Mouse (Mus musculus) cortical plate, adult 2 months (tissue): ENCODE data around the gene Rps6ka1. TPM values are rescaled to one million over a fixed set of nuclear protein-coding genes. Genes with fewer than 3 reads are reported as not detected.

Experiments
- H3K27ac ChIP-seq: fragments of 200-500 bp; 2 replicates; pipeline ENCODE4 v1.5.1; 2012; ENCODE audit warnings: low read length, control low read depth, inconsistent platforms; ENCODE audit not compliant: insufficient read depth
- H3K4me1 ChIP-seq: fragments of 200-500 bp; 2 replicates; pipeline ENCODE4 v1.6.1; 2011; ENCODE audit warnings: low read length; ENCODE audit not compliant: control insufficient read depth, insufficient read depth
- H3K4me3 ChIP-seq: fragments of 200-500 bp; 2 replicates; pipeline ENCODE4 v1.5.1; 2011; ENCODE audit warnings: mild to moderate bottlenecking, low read length, control low read depth; ENCODE audit not compliant: insufficient read depth
- CTCF ChIP-seq: fragments of 200-500 bp; IDR thresholded peaks from 2 replicates; pipeline ENCODE4 v1.5.1; 2011; ENCODE audit warnings: mild to moderate bottlenecking, control low read depth, low read length; ENCODE audit not compliant: insufficient read depth; ENCODE audit errors: extremely low read depth
- POLR2A ChIP-seq: fragments of 200-500 bp; IDR thresholded peaks from 2 replicates; pipeline ENCODE4 v1.6.1; 2011; ENCODE audit warnings: mild to moderate bottlenecking, low read length, control low read depth; ENCODE audit not compliant: insufficient read depth; ENCODE audit errors: extremely low read depth
- polyA plus RNA-seq: library from polyadenylated mRNA; depleted of rRNA; stranded (reverse); fragments of >200 nt; gene quantifications from 2 replicates; pipeline ENCODE4 v1.2.3, GENCODE M21; 2012

Gene Rps6ka1
- polyA plus RNA-seq, 1 experiment: 13.2 TPM

- TF ChIP-seq CTCF: no peak
- H3K4me3 ChIP-seq: no peak overlapping the region
- no peaks in the 10 kb centered on the region for H3K4me1 ChIP-seq
- H3K27ac ChIP-seq: no peak overlapping the region
Observed at GRCm38 (mm10) chr4:133899241-133899800, 11.7 kb upstream of the Rps6ka1 start.

- no peak overlapping the region for H3K27ac ChIP-seq
- no peak overlapping the region for H3K4me3 ChIP-seq
- TF ChIP-seq POLR2A (no peak), CTCF (no peak)
Observed at GRCm38 (mm10) chr4:133898151-133898550, 10.6 kb upstream of the Rps6ka1 start.

GRCm38 (mm10) chr4:133897431-133897891 lies 9.9 kb upstream of the Rps6ka1 start:
- Histone ChIP-seq H3K4me3 (no peak overlapping the region), H3K4me1 (no peaks in the 10 kb centered on the region), H3K27ac (no peak overlapping the region)
- TF ChIP-seq POLR2A: no peak
- TF ChIP-seq CTCF: no peak

More at GRCm38 (mm10) chr4:133898151-133898550, 10.6 kb upstream of the Rps6ka1 start:
- H3K4me1 ChIP-seq: no peaks in the 10 kb centered on the region

GRCm38 (mm10) chr4:133896984-133897383 lies 9.4 kb upstream of the Rps6ka1 start:
- no peak overlapping the region for H3K27ac ChIP-seq

GRCm38 (mm10) chr4:133896002-133896401 lies 8.4 kb upstream of the Rps6ka1 start:
- TF ChIP-seq POLR2A: no peak
- TF ChIP-seq CTCF: no peak
- Histone ChIP-seq H3K4me3 (no peak overlapping the region), H3K27ac (no peak overlapping the region), H3K4me1 (no peaks in the 10 kb centered on the region)

More at GRCm38 (mm10) chr4:133896984-133897383, 9.4 kb upstream of the Rps6ka1 start:
- Histone ChIP-seq H3K4me3 (no peak overlapping the region), H3K4me1 (no peaks in the 10 kb centered on the region)
- TF ChIP-seq CTCF: no peak

- H3K4me1 ChIP-seq: no peaks in the 10 kb centered on the region
- TF ChIP-seq CTCF: no peak
- TF ChIP-seq POLR2A: no peak
- H3K4me3 ChIP-seq: peak overlapping the region; percentile 64
- no peak overlapping the region for H3K27ac ChIP-seq
Observed at GRCm38 (mm10) chr4:133887249-133887648, 348 bp downstream of the Rps6ka1 start.

- H3K27ac ChIP-seq: no peak overlapping the region
- H3K4me1 ChIP-seq: no peaks in the 10 kb centered on the region
- TF ChIP-seq POLR2A: no peak
- TF ChIP-seq CTCF: no peak
- peak overlapping the region; percentile 64; the same call in 1 of the 2 replicates for H3K4me3 ChIP-seq
Observed at GRCm38 (mm10) chr4:133885991-133886501, 1.6 kb downstream of the Rps6ka1 start.

GRCm38 (mm10) chr4:133885331-133885730 lies 2.3 kb downstream of the Rps6ka1 start:
- H3K4me3 ChIP-seq: no peak overlapping the region
- no peaks in the 10 kb centered on the region for H3K4me1 ChIP-seq
- TF ChIP-seq POLR2A (no peak), CTCF (no peak)
- H3K27ac ChIP-seq: no peak overlapping the region

GRCm38 (mm10) chr4:133884888-133885287 lies 2.7 kb downstream of the Rps6ka1 start:
- TF ChIP-seq POLR2A (no peak), CTCF (no peak)

GRCm38 (mm10) chr4:133884127-133884753 lies 3.4 kb downstream of the Rps6ka1 start:
- H3K27ac ChIP-seq: no peak overlapping the region

More at GRCm38 (mm10) chr4:133884888-133885287, 2.7 kb downstream of the Rps6ka1 start:
- Histone ChIP-seq H3K27ac (no peak overlapping the region), H3K4me1 (no peaks in the 10 kb centered on the region), H3K4me3 (no peak overlapping the region)

More at GRCm38 (mm10) chr4:133884127-133884753, 3.4 kb downstream of the Rps6ka1 start:
- no peak for TF ChIP-seq CTCF
- TF ChIP-seq POLR2A: no peak
- Histone ChIP-seq H3K4me3 (no peak overlapping the region), H3K4me1 (no peaks in the 10 kb centered on the region)
